ENCODE assay signal across 19 mouse cellular contexts in genomic region chr5:113509167-113509566, GRCm38 (mm10). TPM values are rescaled to one million over a fixed set of nuclear protein-coding genes. Genes with fewer than 3 reads are reported as not detected.
"Had no signal": no experiment of that assay in that cellular context is flagged by ENCODE, and none has a peak within 500 bp of the region (broad histone marks: within the 10 kb centered on the region; RNA-seq: fewer than 3 reads in every experiment).

No protein-coding gene starts in this region.

- H3K27ac ChIP-seq: kidney, embryonic 15.5 days; limb, embryonic 12.5 days; limb, embryonic 15.5 days; liver, embryonic 14.5 days; macrophage; midbrain, embryonic 13.5 days; stomach, embryonic 15.5 days had no signal

- H3K9ac ChIP-seq: kidney, embryonic 15.5 days; limb, embryonic 12.5 days; limb, embryonic 15.5 days; liver, embryonic 14.5 days; liver, postnatal 0 days; lung, embryonic 14.5 days; midbrain, embryonic 13.5 days; stomach, embryonic 15.5 days had no signal

- H3K4me1 ChIP-seq: stomach, embryonic 15.5 days had no signal

- ATAC-seq: liver, postnatal 0 days; lung, postnatal 0 days; midbrain, embryonic 13.5 days had no signal

- H3K9me3 ChIP-seq: kidney, embryonic 15.5 days; limb, embryonic 12.5 days; limb, embryonic 15.5 days; midbrain, embryonic 13.5 days; stomach, embryonic 15.5 days had no signal

- H3K27me3 ChIP-seq: kidney, embryonic 15.5 days; limb, embryonic 15.5 days; midbrain, embryonic 13.5 days; stomach, embryonic 15.5 days had no signal

- DNase-seq: kidney, adult 8-10 months; kidney, postnatal 10 days; kidney, postnatal 36 days; left cerebral cortex, postnatal 4 days; liver, postnatal 0 days; lung, embryonic 14.5 days; retina, postnatal 1 day; right cerebral cortex, postnatal 25 days; spleen, adult 18-20 months; thymus, postnatal 25 days had no signal

- H3K4me3 ChIP-seq: kidney, embryonic 15.5 days; limb, embryonic 12.5 days; limb, embryonic 15.5 days; midbrain, embryonic 13.5 days; stomach, embryonic 15.5 days had no signal

- H3K36me3 ChIP-seq: kidney, embryonic 15.5 days; limb, embryonic 12.5 days; limb, embryonic 15.5 days; midbrain, embryonic 13.5 days; stomach, embryonic 15.5 days had no signal

- H3K4me2 ChIP-seq: kidney, embryonic 15.5 days; limb, embryonic 12.5 days; limb, embryonic 15.5 days; liver, embryonic 11.5 days; lung, embryonic 14.5 days; midbrain, embryonic 13.5 days; stomach, embryonic 15.5 days had no signal

RNA-seq across cellular contexts. Expression of gene Wscd2, which starts 19.0 kb away (rescaled TPM):
- polyA plus RNA-seq: liver, postnatal 0 days; macrophage had no signal
